Mouse (Mus musculus) right cerebral cortex, postnatal 36 days (tissue): ENCODE data around the gene Samhd1.
A peak's percentile ranks its signal among the peaks of the same experiment; 100 is the strongest.

Experiments used
- DNase-seq, 2 experiments: peaks; one replicate each; pipeline ENCODE4 v3.0.0; 2022; ENCODE audit warnings: low spot score in 2 of 2, mixed read lengths in 1 of 2

Samhd1 gene

GRCm38 (mm10) chr2:157099532-157100318 lies 35.3 kb downstream of the Samhd1 start:
- DNase-seq = no peak

GRCm38 (mm10) chr2:157095005-157095755 lies 39.9 kb downstream of the Samhd1 start:
- DNase-seq = peak in 1 of 2 experiments; percentile 41

GRCm38 (mm10) chr2:157092024-157092423 lies 43.0 kb downstream of the Samhd1 start:
- DNase-seq = no peak

- DNase-seq = peak; percentile 77 to 84
Measured at GRCm38 (mm10) chr2:157087536-157088317, 47.3 kb downstream of the Samhd1 start.

GRCm38 (mm10) chr2:157086796-157087195 lies 48.3 kb downstream of the Samhd1 start, which contains the start of gene Tldc2:
TSS of gene Tldc2 (plus strand) at chr2:157087055.
- no peak for DNase-seq

DNA sequence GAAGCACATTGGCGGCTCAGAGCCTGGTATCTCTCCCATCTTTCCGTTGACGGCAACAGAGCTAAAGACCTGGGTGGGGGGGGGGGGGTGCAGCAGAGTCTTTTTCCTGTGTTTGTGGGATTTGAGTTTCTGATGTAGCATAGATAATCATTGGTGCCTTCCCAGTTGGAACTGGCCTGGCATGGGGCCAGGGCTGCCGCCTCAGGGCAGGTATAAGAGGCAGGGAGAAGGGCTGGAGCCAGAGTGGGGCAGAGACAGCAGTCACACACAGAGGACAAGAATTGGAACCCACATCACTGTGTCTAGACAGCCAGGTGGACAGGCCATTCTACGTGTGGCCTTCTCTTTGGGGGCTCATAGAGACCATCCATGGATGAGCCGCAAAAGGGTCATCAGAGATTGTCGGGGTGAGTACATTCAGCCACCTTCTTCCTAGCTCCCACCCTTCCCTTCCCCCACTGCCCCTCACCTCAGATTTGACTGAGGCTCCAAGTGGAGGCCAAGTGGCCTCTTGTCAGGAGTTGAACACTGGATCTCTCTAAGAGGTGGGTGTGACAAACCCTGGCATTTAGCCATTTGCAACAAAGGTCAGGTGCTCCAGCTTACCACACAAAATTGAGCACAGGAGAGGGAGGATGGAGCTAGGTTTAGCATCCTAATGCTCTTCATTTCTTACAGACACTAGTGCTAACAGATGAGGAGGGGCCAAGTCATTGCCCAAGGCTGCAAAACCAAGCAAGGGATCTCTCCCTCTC lies 50.1 kb downstream of the Samhd1 start:
- DNase-seq = no peak

DNA sequence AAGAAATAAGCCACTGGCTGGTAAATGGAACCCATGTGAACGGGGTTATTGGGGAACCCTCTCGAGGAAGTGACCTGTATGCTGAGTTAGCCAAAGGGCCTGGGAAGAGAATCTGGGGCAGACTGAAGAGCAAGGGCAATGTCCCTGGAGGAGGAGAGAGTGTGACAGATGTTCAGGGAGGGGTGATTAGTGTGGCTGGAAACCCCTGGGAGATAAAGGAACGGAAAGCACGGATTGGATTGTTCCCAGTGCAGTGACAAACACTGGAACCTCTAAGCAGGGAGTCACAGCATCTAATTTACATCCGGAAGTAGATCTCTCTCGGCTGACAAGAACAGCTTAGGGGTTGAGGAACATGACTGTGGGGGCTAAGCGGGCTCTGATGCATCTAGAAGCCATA lies 53.1 kb downstream of the Samhd1 start:
- DNase-seq = no peak

DNA sequence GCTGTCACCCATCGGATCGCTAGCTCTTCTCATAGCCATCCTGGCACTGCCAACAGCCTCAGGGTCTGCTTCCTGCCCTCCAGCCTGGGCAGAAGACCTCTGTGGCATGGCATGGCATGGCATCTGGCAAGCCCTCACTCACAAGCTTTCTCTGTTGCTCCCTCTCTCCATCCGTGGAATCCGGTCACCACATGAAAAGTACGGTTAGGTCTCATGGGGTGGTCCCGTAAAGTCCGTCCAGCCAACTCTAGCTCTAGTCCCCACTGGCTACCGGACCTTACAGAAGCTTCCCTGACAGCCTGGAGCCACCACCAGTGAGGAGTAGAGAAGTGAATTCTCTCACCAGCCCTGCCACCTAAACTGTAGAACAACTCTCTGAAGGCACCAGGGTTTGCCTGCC lies 53.7 kb downstream of the Samhd1 start:
- no peak for DNase-seq

GRCm38 (mm10) chr2:157079701-157080180 lies 55.3 kb downstream of the Samhd1 start:
- no peak for DNase-seq

DNA sequence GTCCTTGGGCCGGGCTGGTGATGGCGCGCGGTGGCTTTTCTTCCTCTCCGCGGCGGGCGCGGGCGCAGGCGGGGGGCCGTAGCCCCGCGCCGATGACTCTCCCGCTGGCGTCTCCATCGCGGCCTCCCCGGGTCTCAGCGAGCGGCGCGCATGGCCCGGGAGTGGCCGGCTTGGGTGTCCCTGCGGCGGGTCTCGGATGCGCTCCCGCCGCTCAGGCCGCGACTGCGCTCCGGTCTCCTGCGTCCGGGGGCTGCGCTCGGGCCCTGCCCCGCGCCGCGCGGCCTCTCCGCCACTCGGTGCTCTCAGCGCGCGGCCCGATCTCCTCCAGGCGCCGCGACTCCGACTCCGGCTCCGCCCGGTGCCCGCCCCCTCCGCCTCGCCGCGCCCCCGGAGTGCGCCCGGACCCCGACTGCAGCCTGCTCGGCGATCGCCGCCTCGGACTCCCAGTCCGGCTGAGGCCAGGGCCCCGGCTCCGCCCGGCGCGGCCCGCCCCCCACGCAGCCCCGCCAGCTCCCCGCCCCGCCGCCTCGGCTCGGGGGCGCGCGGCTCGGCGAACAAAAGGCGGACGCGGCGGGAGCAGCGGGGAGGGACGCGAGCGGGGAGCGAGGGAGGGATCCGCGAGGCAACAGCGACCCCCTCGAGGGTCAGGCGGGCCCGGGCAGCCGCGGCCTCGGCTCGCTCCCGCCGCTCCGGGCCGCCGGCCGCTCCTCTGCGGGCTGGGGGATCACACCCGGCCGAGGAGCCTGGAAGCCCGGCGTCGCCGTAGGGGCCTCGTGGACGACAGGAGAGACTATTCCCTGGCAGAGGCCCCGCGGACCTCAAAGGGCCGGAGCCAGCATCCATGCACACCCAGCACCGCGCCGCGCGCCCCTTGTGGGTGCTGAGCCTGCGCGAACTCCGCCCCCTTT lies 56.0 kb downstream of the Samhd1 start, which contains the start of gene Soga1:
TSS of gene Soga1 (minus strand) at position 462 of the 908 bp plus-strand sequence.
- peak; percentile 66 to 77 for DNase-seq

DNA sequence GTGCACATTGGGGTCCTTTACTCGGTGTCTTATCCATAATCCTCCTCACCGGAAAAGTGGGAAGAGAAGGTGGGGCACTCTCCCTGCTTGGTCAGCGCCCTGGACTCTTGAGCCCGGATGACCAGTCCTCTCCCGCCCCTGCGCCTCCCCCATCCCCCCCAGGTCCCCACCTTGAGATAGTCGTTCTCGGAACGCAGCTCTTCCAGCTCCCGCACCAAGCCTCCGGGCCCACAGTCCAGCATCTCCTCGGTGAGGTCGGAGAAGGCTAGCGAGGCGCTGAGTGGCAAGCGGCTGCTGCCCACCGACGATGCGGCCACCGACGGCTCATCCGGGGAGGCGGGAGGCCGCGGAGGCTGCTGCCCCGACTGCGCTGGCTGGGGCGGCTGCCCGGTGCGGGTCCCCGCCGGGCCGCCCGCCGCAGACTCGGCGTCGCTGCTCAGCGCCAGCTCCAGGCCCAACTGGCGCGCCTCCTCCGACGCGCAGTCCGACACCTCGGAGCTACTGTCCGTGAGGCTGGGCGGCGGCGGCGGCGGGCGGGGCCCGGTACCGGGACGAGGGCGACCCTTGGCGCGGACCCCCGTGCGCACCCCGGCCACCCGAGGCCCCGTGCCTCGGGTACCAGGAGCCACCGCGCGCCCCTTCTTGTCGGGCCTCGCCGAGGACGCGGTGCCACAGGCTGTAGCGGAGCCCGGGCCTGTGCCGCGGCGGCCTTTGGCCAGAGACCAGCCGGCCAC lies 56.8 kb downstream of the Samhd1 start:
- no peak for DNase-seq

- peak in 1 of 2 experiments; percentile 47 for DNase-seq
Measured at GRCm38 (mm10) chr2:157077641-157078058, 57.4 kb downstream of the Samhd1 start.

GRCm38 (mm10) chr2:157077160-157077559 lies 57.9 kb downstream of the Samhd1 start:
- DNase-seq = no peak

GRCm38 (mm10) chr2:157076585-157076984 lies 58.5 kb downstream of the Samhd1 start:
- DNase-seq = no peak

- DNase-seq = no peak
Measured at GRCm38 (mm10) chr2:157075685-157076084, 59.4 kb downstream of the Samhd1 start.

GRCm38 (mm10) chr2:157075226-157075625 lies 59.8 kb downstream of the Samhd1 start:
- no peak for DNase-seq

DNA sequence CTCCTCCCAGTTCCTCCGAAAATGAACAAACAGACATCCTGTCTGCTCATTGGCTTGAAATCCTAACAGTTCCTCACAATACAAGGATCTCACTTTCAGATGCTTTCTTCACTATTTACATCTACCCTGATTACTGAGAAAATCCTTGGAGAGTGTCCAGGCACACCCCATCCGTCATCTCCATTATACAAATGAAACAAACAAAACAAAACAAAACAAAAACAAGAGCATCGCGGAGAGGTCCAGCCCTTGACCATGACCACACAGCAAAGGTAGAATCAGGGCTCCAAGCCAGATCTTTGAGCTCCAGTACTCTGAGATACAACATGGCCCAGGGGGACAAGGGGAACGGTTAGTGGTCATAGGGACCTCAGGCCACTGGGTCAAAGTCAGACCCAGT lies 60.3 kb downstream of the Samhd1 start:
- DNase-seq = no peak

DNA sequence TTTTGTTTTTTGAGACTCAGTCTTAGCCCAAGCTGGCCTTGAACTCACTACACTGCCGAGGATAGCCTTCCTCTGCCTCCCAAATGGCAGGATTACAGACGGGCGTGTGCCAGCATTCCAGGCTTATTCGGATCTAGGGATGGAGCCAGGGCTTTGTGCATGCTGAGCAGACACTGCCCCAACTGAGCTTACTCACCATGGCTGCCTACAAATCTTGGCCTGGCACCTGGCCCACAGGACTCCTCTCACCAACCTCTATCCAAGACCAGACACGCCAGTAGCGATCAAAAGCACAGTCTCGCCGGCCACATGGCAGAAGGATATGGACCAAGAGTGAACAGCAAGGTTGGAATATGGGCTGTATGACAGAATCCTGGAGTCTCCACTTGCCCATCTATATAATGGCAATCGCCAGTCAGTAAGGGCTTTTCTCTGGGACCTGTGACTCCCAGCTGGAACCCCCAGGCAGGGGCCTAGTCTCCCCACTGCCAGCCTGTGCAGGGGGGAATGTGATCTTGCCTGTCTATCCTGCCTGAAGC lies 60.8 kb downstream of the Samhd1 start:
- DNase-seq = no peak
